Mouse (Mus musculus) hindbrain, postnatal 0 days (tissue): ENCODE results near the gene Rapgef5. TPM values are rescaled to one million over a fixed set of nuclear protein-coding genes. Genes with fewer than 3 reads are reported as not detected.
A peak's percentile ranks its signal among the peaks of the same experiment; 100 is the strongest.

ENCODE experiments used
- ATAC-seq: fragments of 200-750 bp; cut with Nextera tagmentation; 2 replicates; pipeline ENCODE4 v1.8.0; 2017; ENCODE audit warnings: mild to moderate bottlenecking, moderate TSS enrichment, moderate library complexity
- DNase-seq: peaks from one replicate; pipeline ENCODE4 v3.0.0-alpha.2; 2015; ENCODE audit warnings: low spot score
- H3K27ac ChIP-seq: fragments of 300-500 bp; sonication (generic); 2 replicates; pipeline ENCODE4 v1.5.1; 2014; ENCODE audit warnings: mild to moderate bottlenecking
- H3K27me3 ChIP-seq: fragments of 300-500 bp; sonication (generic); 2 replicates; pipeline ENCODE4 v1.6.1; 2014; ENCODE audit warnings: low read length, mixed read lengths; ENCODE audit not compliant: insufficient read depth
- H3K36me3 ChIP-seq: fragments of 300-500 bp; sonication (generic); 2 replicates; pipeline ENCODE4 v1.6.1; 2014; ENCODE audit warnings: low read length, mixed read lengths; ENCODE audit not compliant: insufficient read depth
- H3K4me1 ChIP-seq: fragments of 300-500 bp; sonication (generic); 2 replicates; pipeline ENCODE4 v1.6.1; 2014; ENCODE audit warnings: antibody characterized with exemption, low read length, mixed read lengths; ENCODE audit not compliant: insufficient read depth
- H3K4me2 ChIP-seq: fragments of 300-500 bp; sonication (generic); 2 replicates; pipeline ENCODE4 v1.6.1; 2014; ENCODE audit warnings: low read depth, mild to moderate bottlenecking, low read length, moderate library complexity, mixed read lengths
- H3K4me3 ChIP-seq: fragments of 300-500 bp; sonication (generic); 2 replicates; pipeline ENCODE4 v1.5.1; 2014; ENCODE audit warnings: low read length
- H3K9ac ChIP-seq: fragments of 300-500 bp; sonication (generic); replicated peaks from 2 replicates; pipeline ENCODE4 v1.6.1; 2014; ENCODE audit warnings: mild to moderate bottlenecking, low read length, moderate library complexity, mixed read lengths
- H3K9me3 ChIP-seq: fragments of 300-500 bp; sonication (generic); 2 replicates; pipeline ENCODE4 v1.6.1; 2016; ENCODE audit warnings: low read length, mixed read lengths
- CTCF ChIP-seq: IDR thresholded peaks from 2 replicates; pipeline ENCODE4 v1.5.1; 2016; ENCODE audit warnings: antibody characterized with exemption, control low read depth, low read depth
- WGBS: fragments of 180-500 bp; shearing (Covaris S2); extraction: QIAGEN DNeasy Blood & Tissue Kit; methylation state at CpG from one replicate; pipeline ENCODE4 v1.1.7; 2014; 5-methylcytosine and 5-hydroxymethylcytosine counted together
- polyA plus RNA-seq: library from polyadenylated mRNA; unstranded; fragments of >200 nt; fragmentation: Nextera tagmentation; extraction: Ambion mirVana; gene quantifications from 2 replicates; pipeline ENCODE4 v1.2.1, GENCODE M21; 2015
- total RNA-seq: library from RNA; depleted of rRNA; stranded (reverse); fragments of >200 nt; gene quantifications from 2 replicates; pipeline ENCODE4 v1.2.3, GENCODE M21; 2014

The Rapgef5 gene
- total and polyA plus RNA-seq, 2 experiments from 2014 or later, result 25.5 to 38.4 TPM

GRCm38 (mm10) chr12:117763247-117763646 lies 247.0 kb downstream of the Rapgef5 start:
- ATAC-seq (no peak), DNase-seq (no peak)
- no peak overlapping the region for H3K9ac ChIP-seq
- H3K4me3 ChIP-seq, result no peak overlapping the region
- 92% methylated on average over 3 of the region's 3 CpGs for WGBS
- H3K9me3 ChIP-seq, result no peaks in the 10 kb centered on the region
- H3K4me2 ChIP-seq, result no peak overlapping the region
- no peaks in the 10 kb centered on the region for H3K4me1 ChIP-seq
- TF ChIP-seq CTCF, result no peak
- H3K36me3 ChIP-seq, result no peaks in the 10 kb centered on the region
- no peak overlapping the region for H3K27ac ChIP-seq
- H3K27me3 ChIP-seq, result no peaks in the 10 kb centered on the region

- Histone ChIP-seq H3K4me1 (no peaks in the 10 kb centered on the region), H3K9ac (no peak overlapping the region), H3K9me3 (no peaks in the 10 kb centered on the region), H3K4me3 (no peak overlapping the region), H3K36me3 (no peaks in the 10 kb centered on the region), H3K27ac (no peak overlapping the region), H3K4me2 (no peak overlapping the region), H3K27me3 (no peaks in the 10 kb centered on the region)
- DNase-seq, result peak; percentile 97
- TF ChIP-seq CTCF, result peak; percentile 97
- ATAC-seq, result peak; percentile 81
- 9% methylated on average over 7 of the region's 7 CpGs for WGBS
These were observed 248.6 kb downstream of the Rapgef5 start for GRCm38 (mm10) chr12:117764839-117765238.

- Histone ChIP-seq H3K36me3 (no peaks in the 10 kb centered on the region), H3K27me3 (no peaks in the 10 kb centered on the region), H3K9ac (no peak overlapping the region), H3K4me3 (no peak overlapping the region), H3K4me1 (no peaks in the 10 kb centered on the region), H3K4me2 (no peak overlapping the region), H3K9me3 (no peaks in the 10 kb centered on the region), H3K27ac (no peak overlapping the region)
- TF ChIP-seq CTCF, result peak; percentile 96
- 6% methylated on average over 5 of the region's 5 CpGs for WGBS
- no peak; the same call in 1 of the 2 replicates for ATAC-seq
- peak; percentile 94 for DNase-seq
These were observed 252.8 kb downstream of the Rapgef5 start for GRCm38 (mm10) chr12:117769113-117769512.

GRCm38 (mm10) chr12:117770211-117770610 lies 253.9 kb downstream of the Rapgef5 start:
- H3K9ac ChIP-seq, result no peak overlapping the region
- H3K36me3 ChIP-seq, result no peaks in the 10 kb centered on the region
- H3K4me1 ChIP-seq, result no peaks in the 10 kb centered on the region
- H3K4me3 ChIP-seq, result no peak overlapping the region
- WGBS, result 32% methylated on average over 2 of the region's 2 CpGs
- no peak overlapping the region for H3K27ac ChIP-seq
- TF ChIP-seq CTCF, result no peak
- peak; percentile 65 for ATAC-seq
- no peaks in the 10 kb centered on the region for H3K27me3 ChIP-seq
- no peak overlapping the region for H3K4me2 ChIP-seq
- H3K9me3 ChIP-seq, result no peaks in the 10 kb centered on the region
- DNase-seq, result peak; percentile 44

GRCm38 (mm10) chr12:117771156-117771555 lies 254.9 kb downstream of the Rapgef5 start:
- no peaks in the 10 kb centered on the region for H3K4me1 ChIP-seq
- TF ChIP-seq CTCF, result no peak
- ATAC-seq (0 out of 2 replicates have a peak, but pooled peaks have one; percentile 28), DNase-seq (no peak)
- H3K4me3 ChIP-seq, result no peak overlapping the region
- no peaks in the 10 kb centered on the region for H3K27me3 ChIP-seq
- no peaks in the 10 kb centered on the region for H3K9me3 ChIP-seq
- H3K4me2 ChIP-seq, result no peak overlapping the region
- H3K9ac ChIP-seq, result no peak overlapping the region
- no peaks in the 10 kb centered on the region for H3K36me3 ChIP-seq
- H3K27ac ChIP-seq, result no peak overlapping the region
- WGBS, result 77% methylated on average over 4 of the region's 4 CpGs

- no peak overlapping the region for H3K9ac ChIP-seq
- peak; percentile 81 for DNase-seq
- H3K9me3 ChIP-seq, result no peaks in the 10 kb centered on the region
- H3K4me1 ChIP-seq, result no peaks in the 10 kb centered on the region
- peak; percentile 83 for TF ChIP-seq CTCF
- WGBS, result 5% methylated on average over 2 of the region's 2 CpGs
- H3K4me3 ChIP-seq, result no peak overlapping the region
- H3K36me3 ChIP-seq, result no peaks in the 10 kb centered on the region
- no peak overlapping the region for H3K4me2 ChIP-seq
- no peak overlapping the region for H3K27ac ChIP-seq
- H3K27me3 ChIP-seq, result no peaks in the 10 kb centered on the region
- peak; percentile 59; the same call in 1 of the 2 replicates for ATAC-seq
These were observed 256.4 kb downstream of the Rapgef5 start for GRCm38 (mm10) chr12:117772638-117773037.

- no peaks in the 10 kb centered on the region for H3K9me3 ChIP-seq
- H3K36me3 ChIP-seq, result no peaks in the 10 kb centered on the region
- ATAC-seq, result no peak
- DNase-seq, result no peak
- H3K9ac ChIP-seq, result no peak overlapping the region
- H3K27me3 ChIP-seq, result no peaks in the 10 kb centered on the region
- WGBS, result 65% methylated on average over 5 of the region's 5 CpGs
- no peak overlapping the region for H3K4me2 ChIP-seq
- no peak overlapping the region for H3K27ac ChIP-seq
- H3K4me3 ChIP-seq, result no peak overlapping the region
- TF ChIP-seq CTCF, result no peak
- no peaks in the 10 kb centered on the region for H3K4me1 ChIP-seq
These were observed 260.6 kb downstream of the Rapgef5 start for GRCm38 (mm10) chr12:117776841-117777240.
